Mouse (Mus musculus): ENCODE data around the gene Retsat. TPM values are rescaled to one million over a fixed set of nuclear protein-coding genes. Genes with fewer than 3 reads are reported as not detected.

The Retsat gene
- polyA plus RNA-seq, 2 experiments, result 8.8 to 16.1 TPM

DNA sequence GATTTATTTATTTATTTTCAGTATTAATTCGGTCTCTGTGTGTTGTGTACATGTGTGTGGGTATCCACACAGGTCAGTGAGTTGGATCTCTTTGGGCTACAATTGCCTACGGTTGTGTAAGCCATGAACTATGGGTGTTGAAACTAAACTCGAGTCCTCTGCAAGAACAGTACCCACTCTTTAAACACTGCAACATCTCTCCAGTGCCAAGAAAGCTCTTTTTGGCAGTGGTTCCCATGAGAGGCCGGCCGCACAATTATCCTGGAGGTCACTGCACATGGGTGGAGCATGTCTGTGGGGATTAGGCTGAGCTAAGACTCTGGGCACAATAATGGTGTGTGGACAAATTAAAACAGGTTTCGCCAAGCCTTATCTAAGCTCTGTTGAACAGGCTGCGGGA lies 55.1 kb downstream of the Retsat start:
- no peak overlapping the region for H3K27ac ChIP-seq (replicated peaks; ENCODE audit: low read depth, low read length)
- no peak overlapping the region for H3K4me2 ChIP-seq (replicated peaks; ENCODE audit: low read depth, low read length, severe bottlenecking)
- no peak for TF ChIP-seq POLR2A (IDR thresholded peaks at IDR 0.05; ENCODE audit: borderline replicate concordance, extremely low read depth, insufficient read depth, insufficient read length)
- ATAC-seq (ENCODE audit: low FRiP score, low read depth) (no peak), DNase-seq (ENCODE audit: low spot score) (no peak)
- peaks cover 59% of the 10 kb centered on the region for H3K4me1 ChIP-seq (ENCODE audit: control insufficient read depth, insufficient read depth, low read length)
- H3K36me3 ChIP-seq (ENCODE audit: control insufficient read depth, insufficient read depth, low read length), result 0 out of 2 replicates have a peak, but pooled peaks cover 4% of the 10 kb centered on the region
- no peak overlapping the region for H3K4me3 ChIP-seq (replicated peaks; ENCODE audit: low read length)
- H3K9ac ChIP-seq (ENCODE audit: low read depth, low read length, severe bottlenecking), result no peak overlapping the region
- WGBS, result 73% methylated on average over 7 of the region's 7 CpGs
- no peaks in the 10 kb centered on the region for H3K27me3 ChIP-seq (ENCODE audit: control insufficient read depth, insufficient read depth, low read length)
- H3K9me3 ChIP-seq (ENCODE audit: control insufficient read depth, low read length), result no peaks in the 10 kb centered on the region

- ATAC-seq (ENCODE audit: low FRiP score, low read depth), result no peak
- Histone ChIP-seq H3K9ac (ENCODE audit: low read depth, low read length, severe bottlenecking) (no peak overlapping the region), H3K4me3 (replicated peaks; ENCODE audit: low read length) (no peak overlapping the region), H3K36me3 (ENCODE audit: control insufficient read depth, insufficient read depth, low read length) (0 out of 2 replicates have a peak, but pooled peaks cover under 1% of the 10 kb centered on the region), H3K27ac (replicated peaks; ENCODE audit: low read depth, low read length) (peak overlapping the region; percentile 89; the same call in 1 of the 2 replicates), H3K4me2 (replicated peaks; ENCODE audit: low read depth, low read length, severe bottlenecking) (no peak overlapping the region), H3K9me3 (ENCODE audit: control insufficient read depth, low read length) (no peaks in the 10 kb centered on the region), H3K4me1 (ENCODE audit: control insufficient read depth, insufficient read depth, low read length) (peaks cover 53% of the 10 kb centered on the region), H3K27me3 (ENCODE audit: control insufficient read depth, insufficient read depth, low read length) (no peaks in the 10 kb centered on the region)
- 68% methylated on average over 6 of the region's 6 CpGs for WGBS
- no peak for TF ChIP-seq POLR2A (IDR thresholded peaks at IDR 0.05; ENCODE audit: borderline replicate concordance, extremely low read depth, insufficient read depth, insufficient read length)
- DNase-seq (ENCODE audit: low spot score), result no peak
These were observed 56.1 kb downstream of the Retsat start for GRCm38 (mm10) chr6:72654355-72654754.

DNA sequence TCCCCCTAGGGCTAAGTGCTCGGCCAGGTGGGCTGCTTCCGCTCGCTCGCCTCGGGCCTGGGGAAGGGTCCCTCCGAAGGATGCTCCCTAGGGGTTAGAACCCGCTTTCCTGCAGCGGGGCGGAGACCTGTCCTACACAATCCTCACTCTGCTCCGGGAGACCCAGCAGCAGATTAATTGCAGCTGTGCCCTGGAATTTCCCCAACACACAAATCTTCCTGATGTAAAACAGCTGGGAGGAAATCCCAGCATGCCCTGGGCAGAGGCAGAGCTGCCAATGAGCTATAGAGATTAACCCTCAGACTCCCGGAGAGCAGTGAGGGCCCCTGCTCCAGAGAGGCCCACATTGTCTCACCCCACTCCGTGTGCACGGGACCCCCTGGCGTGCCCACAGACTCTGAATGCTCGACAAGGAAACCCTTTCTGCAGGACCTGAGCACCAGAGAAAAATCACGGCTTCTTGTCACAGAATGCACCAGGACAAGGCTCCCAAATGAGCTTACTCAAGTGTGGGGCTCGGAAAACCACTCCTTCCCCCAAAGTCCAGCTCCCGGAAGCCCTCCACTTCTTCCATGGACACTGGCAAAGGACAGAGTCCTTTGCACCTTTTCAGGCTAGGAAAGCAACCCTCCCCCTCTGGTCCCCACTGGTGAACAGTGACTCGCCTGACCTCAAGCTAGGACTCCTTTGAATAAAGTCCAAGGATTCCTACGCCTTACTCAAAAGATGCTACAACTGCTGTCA lies 57.2 kb downstream of the Retsat start:
- H3K4me3 ChIP-seq (replicated peaks; ENCODE audit: low read length), result peak overlapping the region; percentile 29
- H3K9ac ChIP-seq (ENCODE audit: low read depth, low read length, severe bottlenecking), result peak overlapping the region; percentile 28
- ATAC-seq (ENCODE audit: low FRiP score, low read depth), result peak; percentile 92
- H3K4me1 ChIP-seq (ENCODE audit: control insufficient read depth, insufficient read depth, low read length), result peaks cover 58% of the 10 kb centered on the region
- peak overlapping the region; percentile 89 for H3K27ac ChIP-seq (replicated peaks; ENCODE audit: low read depth, low read length)
- TF ChIP-seq POLR2A (IDR thresholded peaks at IDR 0.05; ENCODE audit: borderline replicate concordance, extremely low read depth, insufficient read depth, insufficient read length), result 0 out of 2 replicates have a peak, but pooled peaks have one; percentile 16
- no peaks in the 10 kb centered on the region for H3K36me3 ChIP-seq (ENCODE audit: control insufficient read depth, insufficient read depth, low read length)
- peak overlapping the region; percentile 54 for H3K4me2 ChIP-seq (replicated peaks; ENCODE audit: low read depth, low read length, severe bottlenecking)
- peak; percentile 96 for DNase-seq (ENCODE audit: low spot score)
- H3K27me3 ChIP-seq (ENCODE audit: control insufficient read depth, insufficient read depth, low read length), result no peaks in the 10 kb centered on the region
- H3K9me3 ChIP-seq (ENCODE audit: control insufficient read depth, low read length), result no peaks in the 10 kb centered on the region
- WGBS, result 8% methylated on average over 20 of the region's 20 CpGs

DNA sequence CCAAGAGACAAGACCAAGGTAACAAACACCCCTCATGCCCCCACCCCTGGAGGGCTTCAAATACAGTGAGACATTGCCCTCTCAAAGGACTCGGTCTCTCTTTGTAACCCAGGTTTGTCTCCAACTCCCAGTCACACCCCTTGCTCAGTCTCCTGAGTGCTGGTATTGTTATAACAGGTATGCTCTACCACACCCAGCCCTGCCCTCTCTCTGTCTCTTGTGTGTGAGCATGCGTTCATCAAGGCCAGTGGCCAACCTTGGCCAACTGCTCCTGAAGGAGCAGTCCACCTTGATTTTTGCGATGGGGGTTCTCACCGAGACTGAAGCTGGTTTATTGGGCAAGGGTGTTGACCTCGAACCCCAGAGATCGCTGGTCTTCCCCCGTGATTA lies 57.8 kb downstream of the Retsat start:
- no peak for DNase-seq (ENCODE audit: low spot score)
- peak overlapping the region; percentile 89 for H3K27ac ChIP-seq (replicated peaks; ENCODE audit: low read depth, low read length)
- TF ChIP-seq POLR2A (IDR thresholded peaks at IDR 0.05; ENCODE audit: borderline replicate concordance, extremely low read depth, insufficient read depth, insufficient read length), result no peak
- H3K9me3 ChIP-seq (ENCODE audit: control insufficient read depth, low read length), result no peaks in the 10 kb centered on the region
- H3K27me3 ChIP-seq (ENCODE audit: control insufficient read depth, insufficient read depth, low read length), result no peaks in the 10 kb centered on the region
- H3K4me3 ChIP-seq (replicated peaks; ENCODE audit: low read length), result peak overlapping the region; percentile 29
- WGBS, result 33% methylated on average over 7 of the region's 7 CpGs
- H3K9ac ChIP-seq (ENCODE audit: low read depth, low read length, severe bottlenecking), result peak overlapping the region; percentile 1; the same call in 1 of the 2 replicates
- H3K4me2 ChIP-seq (replicated peaks; ENCODE audit: low read depth, low read length, severe bottlenecking), result peak overlapping the region; percentile 54
- ATAC-seq (ENCODE audit: low FRiP score, low read depth), result no peak
- H3K36me3 ChIP-seq (ENCODE audit: control insufficient read depth, insufficient read depth, low read length), result no peaks in the 10 kb centered on the region
- H3K4me1 ChIP-seq (ENCODE audit: control insufficient read depth, insufficient read depth, low read length), result peaks cover 58% of the 10 kb centered on the region

- Histone ChIP-seq H3K9ac (ENCODE audit: low read depth, low read length, severe bottlenecking) (no peak overlapping the region), H3K27me3 (ENCODE audit: control insufficient read depth, insufficient read depth, low read length) (no peaks in the 10 kb centered on the region), H3K4me1 (ENCODE audit: control insufficient read depth, insufficient read depth, low read length) (peaks cover 63% of the 10 kb centered on the region), H3K9me3 (ENCODE audit: control insufficient read depth, low read length) (no peaks in the 10 kb centered on the region), H3K4me2 (replicated peaks; ENCODE audit: low read depth, low read length, severe bottlenecking) (no peak overlapping the region), H3K4me3 (replicated peaks; ENCODE audit: low read length) (no peak overlapping the region), H3K27ac (replicated peaks; ENCODE audit: low read depth, low read length) (no peak overlapping the region), H3K36me3 (ENCODE audit: control insufficient read depth, insufficient read depth, low read length) (no peaks in the 10 kb centered on the region)
- 53% methylated on average over 3 of the region's 3 CpGs for WGBS
- DNase-seq (ENCODE audit: low spot score) (no peak), ATAC-seq (ENCODE audit: low FRiP score, low read depth) (no peak)
- TF ChIP-seq POLR2A (IDR thresholded peaks at IDR 0.05; ENCODE audit: borderline replicate concordance, extremely low read depth, insufficient read depth, insufficient read length), result no peak
These were observed 59.7 kb downstream of the Retsat start for GRCm38 (mm10) chr6:72658006-72658405.

Other genes with a start within 250 kb of the Retsat start
- 32.9 and 50.5 TPM in 2 replicates for gene Tmem150a, start 243.0 kb upstream of the Retsat start, polyA plus RNA-seq (2012; rRNA removed)
- 16.0 and 16.1 TPM in 2 replicates for gene Tmem150a, start 243.0 kb upstream of the Retsat start, polyA plus RNA-seq (2014; fragmentation: Nextera tagmentation; extraction: Ambion mirVana)
- 65.7 and 79.5 TPM in 2 replicates for gene Rnf181, start 231.5 kb upstream of the Retsat start, polyA plus RNA-seq (2012; rRNA removed)
- gene Rnf181, start 231.5 kb upstream of the Retsat start, polyA plus RNA-seq (2014; fragmentation: Nextera tagmentation; extraction: Ambion mirVana), result 84.4 and 85.6 TPM in 2 replicates
- gene Vamp5, start 218.0 kb upstream of the Retsat start, polyA plus RNA-seq (2012; rRNA removed), result 14.5 and 16.6 TPM in 2 replicates
- gene Vamp5, start 218.0 kb upstream of the Retsat start, polyA plus RNA-seq (2014; fragmentation: Nextera tagmentation; extraction: Ambion mirVana), result 20.8 and 24.5 TPM in 2 replicates
- gene Vamp8, start 207.8 kb upstream of the Retsat start, polyA plus RNA-seq (2012; rRNA removed), result 110 and 125 TPM in 2 replicates
- gene Vamp8, start 207.8 kb upstream of the Retsat start, polyA plus RNA-seq (2014; fragmentation: Nextera tagmentation; extraction: Ambion mirVana), result 163 and 173 TPM in 2 replicates
- gene Ggcx, start 184.2 kb upstream of the Retsat start, polyA plus RNA-seq (2012; rRNA removed), result 44.9 and 59.8 TPM in 2 replicates
- gene Ggcx, start 184.2 kb upstream of the Retsat start, polyA plus RNA-seq (2014; fragmentation: Nextera tagmentation; extraction: Ambion mirVana), result 15.3 and 18.4 TPM in 2 replicates
- gene Mat2a, start 158.9 kb upstream of the Retsat start, polyA plus RNA-seq (2012; rRNA removed), result 252 and 285 TPM in 2 replicates
- gene Mat2a, start 158.9 kb upstream of the Retsat start, polyA plus RNA-seq (2014; fragmentation: Nextera tagmentation; extraction: Ambion mirVana), result 352 and 392 TPM in 2 replicates
- 0.36 and 0.43 TPM in 2 replicates for gene Sh2d6, start 76.8 kb upstream of the Retsat start, polyA plus RNA-seq (2012; rRNA removed)
- not detected in 2 replicates for gene Sh2d6, start 76.8 kb upstream of the Retsat start, polyA plus RNA-seq (2014; fragmentation: Nextera tagmentation; extraction: Ambion mirVana)
- gene Capg, start 54.1 kb upstream of the Retsat start, polyA plus RNA-seq (2012; rRNA removed), result 29.2 and 30.9 TPM in 2 replicates
- 80.7 and 86.6 TPM in 2 replicates for gene Capg, start 54.1 kb upstream of the Retsat start, polyA plus RNA-seq (2014; fragmentation: Nextera tagmentation; extraction: Ambion mirVana)
- gene Elmod3, start 62 bp upstream of the Retsat start, polyA plus RNA-seq (2012; rRNA removed), result 13.7 and 18.6 TPM in 2 replicates
- 19.4 and 20.3 TPM in 2 replicates for gene Elmod3, start 62 bp upstream of the Retsat start, polyA plus RNA-seq (2014; fragmentation: Nextera tagmentation; extraction: Ambion mirVana)
- gene Tgoln1, start 18.5 kb downstream of the Retsat start, polyA plus RNA-seq (2012; rRNA removed), result 19.4 and 19.9 TPM in 2 replicates
- gene Tgoln1, start 18.5 kb downstream of the Retsat start, polyA plus RNA-seq (2014; fragmentation: Nextera tagmentation; extraction: Ambion mirVana), result 27.6 and 28.1 TPM in 2 replicates
- 78.1 and 103 TPM in 2 replicates for gene Tcf7l1, start 190.8 kb downstream of the Retsat start, polyA plus RNA-seq (2012; rRNA removed)
- gene Tcf7l1, start 190.8 kb downstream of the Retsat start, polyA plus RNA-seq (2014; fragmentation: Nextera tagmentation; extraction: Ambion mirVana), result 47.9 and 54.9 TPM in 2 replicates

All from limb, embryonic 14.5 days (tissue).